In the genomic region with DNA sequence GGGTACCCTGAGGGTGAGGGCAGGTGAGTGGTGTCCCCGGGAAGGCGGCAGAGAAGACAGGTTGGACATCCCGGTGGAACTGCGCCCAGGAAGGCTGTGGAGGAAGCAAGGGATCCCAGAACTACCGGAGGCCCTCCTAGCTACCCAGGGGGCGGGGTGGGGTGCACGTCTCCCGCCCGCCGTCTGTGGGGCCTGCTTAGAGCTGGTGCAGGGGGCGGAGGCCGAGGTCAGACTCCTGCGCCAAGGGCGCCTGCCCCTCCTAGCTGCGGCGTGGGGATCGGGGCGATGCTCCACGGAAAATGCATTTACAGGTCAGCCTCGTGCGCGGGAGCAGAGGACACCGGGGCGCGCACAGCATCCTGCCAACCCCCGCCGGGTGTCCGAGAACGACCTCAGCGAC, we compare ENCODE assay signal across 8 mouse cellular contexts. TPM values are rescaled to one million over a fixed set of nuclear protein-coding genes. Genes with fewer than 3 reads are reported as not detected.
DNase-seq lines count a peak whose midpoint lies in the region; ATAC-seq and TF ChIP-seq lines count a peak whose summit lies in the region.

No protein-coding gene starts in this region.

- peak; percentile 30 for DNase-seq in embryo, embryonic 10.5 days (ENCODE audit: low spot score)
- DNase-seq in embryo, embryonic 9.5 days (ENCODE audit: extremely low spot score), result no peak
- DNase-seq in spleen, adult 2 months (ENCODE audit: low read depth in 1 of 2, low spot score in 2 of 2), result peak in 1 of 2 experiments; percentile 34
- no peak for DNase-seq in spleen, adult 12 weeks (ENCODE audit: low spot score)
- DNase-seq in intestine, embryonic 14.5 days (ENCODE audit: low spot score), result no peak
- DNase-seq in gastrocnemius, postnatal 25 days, result no peak
- DNase-seq in left cerebral cortex, adult 18-20 months (ENCODE audit: low spot score in 2 of 2), result no peak

- peak overlapping the region; percentile 85 for H3K4me3 ChIP-seq in spleen, adult 2 months (ENCODE audit: extremely low read depth, insufficient read depth, insufficient read length)
- peak overlapping the region; percentile 66 for H3K4me3 ChIP-seq in intestine, embryonic 14.5 days (ENCODE audit: low read depth, low read length)
- H3K4me3 ChIP-seq in midbrain, embryonic 12.5 days, result peak overlapping the region; percentile 58

- H3K36me3 ChIP-seq in spleen, adult 2 months (ENCODE audit: control insufficient read depth, insufficient read depth, low read length), result peaks cover 1% of the 10 kb centered on the region
- H3K36me3 ChIP-seq in intestine, embryonic 14.5 days (ENCODE audit: control insufficient read depth, insufficient read depth, low read length), result 0 out of 2 replicates have a peak, but pooled peaks cover 5% of the 10 kb centered on the region
- H3K36me3 ChIP-seq in midbrain, embryonic 12.5 days, result no peaks in the 10 kb centered on the region

- H3K4me1 ChIP-seq in spleen, adult 2 months (ENCODE audit: control insufficient read depth, insufficient read depth, insufficient read length), result peaks cover 30% of the 10 kb centered on the region
- H3K4me1 ChIP-seq in intestine, embryonic 14.5 days (replicated peaks; ENCODE audit: control insufficient read depth, insufficient read depth, low read length), result peaks cover 19% of the 10 kb centered on the region; the same call in 1 of the 2 replicates
- H3K4me1 ChIP-seq in midbrain, embryonic 12.5 days, result peaks cover 31% of the 10 kb centered on the region

- no peak for TF ChIP-seq POLR2A in spleen, adult 2 months (IDR thresholded peaks at IDR 0.05; ENCODE audit: low read depth, low read length)

- TF ChIP-seq CTCF in spleen, adult 2 months (IDR thresholded peaks at IDR 0.05; ENCODE audit: extremely low read depth, insufficient read depth, insufficient read length, insufficient replicate concordance), result no peak

- H3K27me3 ChIP-seq in spleen, adult 2 months (ENCODE audit: control insufficient read depth, insufficient read depth, low read length), result no peaks in the 10 kb centered on the region
- no peaks in the 10 kb centered on the region for H3K27me3 ChIP-seq in intestine, embryonic 14.5 days (replicated peaks; ENCODE audit: control insufficient read depth, insufficient read depth, low read length)
- H3K27me3 ChIP-seq in midbrain, embryonic 12.5 days, result peaks cover 30% of the 10 kb centered on the region

- H3K9me3 ChIP-seq in intestine, embryonic 14.5 days (ENCODE audit: control insufficient read depth, low read length), result no peaks in the 10 kb centered on the region
- H3K9me3 ChIP-seq in midbrain, embryonic 12.5 days, result no peaks in the 10 kb centered on the region

- H3K4me2 ChIP-seq in intestine, embryonic 14.5 days (ENCODE audit: low read length), result peak overlapping the region; percentile 96
- peak overlapping the region; percentile 87 for H3K4me2 ChIP-seq in midbrain, embryonic 12.5 days (replicated peaks)

- under 1% methylated on average over 29 of the region's 30 CpGs for WGBS in spleen, adult 2 months
- WGBS in intestine, embryonic 14.5 days, result under 1% methylated on average over 30 of the region's 30 CpGs
- under 1% methylated on average over 30 of the region's 30 CpGs for WGBS in midbrain, embryonic 12.5 days

- peak; percentile 32; the same call in 1 of the 2 replicates for ATAC-seq in intestine, embryonic 14.5 days (replicated peaks; ENCODE audit: low FRiP score, low TSS enrichment, low read depth)
- no peak for ATAC-seq in midbrain, embryonic 12.5 days (ENCODE audit: low FRiP score, low read depth)

- peak overlapping the region; percentile 56 for H3K27ac ChIP-seq in spleen, adult 2 months (ENCODE audit: insufficient read depth, low read length)
- H3K27ac ChIP-seq in intestine, embryonic 14.5 days (ENCODE audit: low read depth), result peak overlapping the region; percentile 77
- H3K27ac ChIP-seq in midbrain, embryonic 12.5 days (replicated peaks), result no peak overlapping the region

- peak overlapping the region; percentile 71 for H3K9ac ChIP-seq in intestine, embryonic 14.5 days (ENCODE audit: low read length)
- H3K9ac ChIP-seq in midbrain, embryonic 12.5 days (replicated peaks), result peak overlapping the region; percentile 62

RNA-seq across cellular contexts. Expression of gene N4bp3, which starts 0.4 kb away (rescaled TPM):
- polyA plus RNA-seq in spleen, adult 2 months (2012; rRNA removed), result 11.3 and 14.7 TPM in 2 replicates
- polyA plus RNA-seq in intestine, embryonic 14.5 days (2014; fragmentation: Nextera tagmentation; extraction: Ambion mirVana), result 15.3 and 17.3 TPM in 2 replicates
- 10.7 and 11.8 TPM in 2 replicates for polyA plus RNA-seq in midbrain, embryonic 12.5 days (2016; fragmentation: Nextera tagmentation; extraction: Ambion mirVana)
- 1 to 10 TPM; 2.9 to 3.8 TPM for total RNA-seq in gastrocnemius, postnatal 25 days (2021)
- 10 to 100 TPM; 15.2 to 19.0 TPM for total RNA-seq in left cerebral cortex, adult 18-20 months (2021)

RNA-seq across cellular contexts. Expression of gene D930048N14Rik, which starts 0.5 kb away (rescaled TPM):
- polyA plus RNA-seq in spleen, adult 2 months (2012; rRNA removed), result 3.4 and 5.0 TPM in 2 replicates
- 3.9 and 4.8 TPM in 2 replicates for polyA plus RNA-seq in intestine, embryonic 14.5 days (2014; fragmentation: Nextera tagmentation; extraction: Ambion mirVana)
- polyA plus RNA-seq in midbrain, embryonic 12.5 days (2016; fragmentation: Nextera tagmentation; extraction: Ambion mirVana), result 0.51 TPM in 2 replicates
- total RNA-seq in gastrocnemius, postnatal 25 days (2021), result under 1 TPM; 0.20 to 0.32 TPM
- total RNA-seq in left cerebral cortex, adult 18-20 months (2021), result 1 to 10 TPM; 2.1 to 2.2 TPM

RNA-seq across cellular contexts. Expression of gene Rmnd5b, which starts 14.6 kb away (rescaled TPM):
- 71.2 and 87.4 TPM in 2 replicates for polyA plus RNA-seq in spleen, adult 2 months (2012; rRNA removed)
- polyA plus RNA-seq in intestine, embryonic 14.5 days (2014; fragmentation: Nextera tagmentation; extraction: Ambion mirVana), result 42.7 and 44.0 TPM in 2 replicates
- 44.3 and 46.8 TPM in 2 replicates for polyA plus RNA-seq in midbrain, embryonic 12.5 days (2016; fragmentation: Nextera tagmentation; extraction: Ambion mirVana)
- 10 to 100 TPM in 1 of 2 experiments, 1 to 10 TPM in 1; 9.3 to 12.3 TPM for total RNA-seq in gastrocnemius, postnatal 25 days (2021)
- 10 to 100 TPM; 59.9 to 60.3 TPM for total RNA-seq in left cerebral cortex, adult 18-20 months (2021)

RNA-seq across cellular contexts. Expression of gene Nhp2, which starts 30.7 kb away (rescaled TPM):
- polyA plus RNA-seq in spleen, adult 2 months (2012; rRNA removed), result 34.3 and 41.2 TPM in 2 replicates
- polyA plus RNA-seq in intestine, embryonic 14.5 days (2014; fragmentation: Nextera tagmentation; extraction: Ambion mirVana), result 221 and 226 TPM in 2 replicates
- 118 and 128 TPM in 2 replicates for polyA plus RNA-seq in midbrain, embryonic 12.5 days (2016; fragmentation: Nextera tagmentation; extraction: Ambion mirVana)
- total RNA-seq in gastrocnemius, postnatal 25 days (2021), result 10 to 100 TPM; 19.3 to 23.6 TPM
- total RNA-seq in left cerebral cortex, adult 18-20 months (2021), result 10 to 100 TPM; 44.8 to 48.4 TPM

RNA-seq across cellular contexts. Expression of gene 0610009B22Rik, which starts 38.4 kb away (rescaled TPM):
- polyA plus RNA-seq in spleen, adult 2 months (2012; rRNA removed), result 2.4 and 2.9 TPM in 2 replicates
- 81.9 and 86.6 TPM in 2 replicates for polyA plus RNA-seq in intestine, embryonic 14.5 days (2014; fragmentation: Nextera tagmentation; extraction: Ambion mirVana)
- polyA plus RNA-seq in midbrain, embryonic 12.5 days (2016; fragmentation: Nextera tagmentation; extraction: Ambion mirVana), result 103 and 105 TPM in 2 replicates
- total RNA-seq in gastrocnemius, postnatal 25 days (2021), result 10 to 100 TPM; 30.6 to 31.5 TPM
- total RNA-seq in left cerebral cortex, adult 18-20 months (2021), result 10 to 100 TPM; 37.3 to 37.8 TPM
